Mouse (Mus musculus): Measurements from ENCODE around the gene Mapkapk3.

The Mapkapk3 gene

DNA sequence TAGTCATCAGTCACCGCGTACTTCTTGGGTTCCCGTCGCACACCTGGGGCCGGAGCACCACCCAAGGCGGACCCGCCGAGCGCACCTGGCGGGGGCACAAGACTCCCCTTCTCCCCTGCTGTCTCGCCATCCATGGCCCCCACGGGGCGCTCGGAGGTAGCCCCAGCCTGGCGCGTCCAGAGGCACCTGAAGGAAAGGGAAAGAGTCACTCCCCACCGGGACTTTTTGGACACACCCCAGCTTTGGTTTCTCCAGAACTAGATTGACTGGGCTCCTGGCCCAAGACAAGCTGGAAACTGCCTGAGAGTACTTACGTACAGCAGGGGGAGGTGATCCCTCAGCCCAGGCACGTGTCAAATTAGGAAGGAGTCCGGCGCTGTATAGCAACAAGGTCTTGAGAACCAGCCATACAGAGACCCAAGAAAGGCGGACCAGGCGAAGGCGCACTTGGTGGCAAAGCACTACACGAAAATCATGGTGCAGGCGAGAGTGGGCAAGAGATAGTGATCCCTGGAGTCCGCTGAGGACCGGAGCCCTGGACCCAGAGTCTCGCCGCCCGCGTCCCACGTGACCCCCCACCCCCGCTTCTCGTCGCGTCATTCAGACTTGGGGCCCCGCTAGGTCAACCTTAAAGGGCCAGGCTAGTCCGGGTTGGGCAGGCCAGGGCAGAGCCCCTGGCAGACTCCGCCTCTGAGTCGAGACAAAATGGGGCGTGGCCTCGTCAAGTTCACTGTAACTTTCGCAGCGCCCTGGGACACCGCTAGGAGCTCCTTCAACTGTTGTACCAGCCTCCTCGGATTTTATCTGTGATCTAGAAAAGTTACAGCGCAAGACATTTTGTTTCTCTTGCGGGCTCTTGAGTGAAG, at the start of gene Mapkapk3:
Gene Mapkapk3, minus strand, starts transcription at position 667 of the 866 bp plus-strand sequence.
- in situ Hi-C loops (cut with MseI, MboI), result loop anchor here (5.0 kb wide), 2 partner anchors 42 to 48 kb away; partner anchors contain the start of gene Hemk1 (in 1 of the 2)

DNA sequence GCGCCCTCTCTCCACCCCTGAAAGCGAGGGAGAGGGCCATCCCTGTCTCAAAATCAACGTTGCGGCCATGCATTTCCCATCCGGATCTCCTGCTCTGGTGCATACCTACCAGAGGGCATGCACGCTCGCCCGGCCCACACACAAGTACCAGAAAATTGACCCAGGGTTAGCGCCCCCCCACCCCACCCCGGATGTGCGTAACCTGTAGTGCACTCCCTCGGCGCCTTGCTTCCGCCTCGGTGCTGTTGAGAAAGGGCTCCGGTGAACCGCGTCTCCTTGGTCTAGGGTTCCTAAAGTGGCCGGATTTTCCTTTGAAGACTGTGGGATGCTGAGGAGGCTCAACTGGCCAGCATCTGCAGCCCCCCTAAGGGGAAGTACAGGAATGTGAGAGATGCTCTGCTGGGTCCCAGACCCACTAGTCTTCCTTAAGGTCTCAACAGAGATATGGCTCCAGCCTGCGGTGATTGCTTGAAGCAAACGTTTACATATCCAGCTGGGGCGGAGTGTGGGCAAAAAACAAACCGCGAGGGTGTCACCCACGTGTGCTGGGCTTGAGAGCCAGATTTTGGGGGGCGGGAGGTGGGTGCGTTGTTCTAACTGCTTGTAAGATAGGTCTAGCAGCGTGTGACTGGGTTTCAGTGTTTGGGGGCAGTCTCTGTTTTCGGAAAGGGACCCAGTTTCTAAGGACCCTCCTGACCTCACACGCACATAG, 48.7 kb upstream of the Mapkapk3 start, which contains the start of gene Hemk1:
Gene Hemk1, minus strand, starts transcription at position 179 of the 712 bp plus-strand sequence.
- in situ Hi-C loops (cut with MseI, MboI), result loop anchor here (5.0 to 10.0 kb wide), 3 partner anchors 41 to 94 kb away; partner anchors contain the start of gene Cish (in 1 of the 2)

DNA sequence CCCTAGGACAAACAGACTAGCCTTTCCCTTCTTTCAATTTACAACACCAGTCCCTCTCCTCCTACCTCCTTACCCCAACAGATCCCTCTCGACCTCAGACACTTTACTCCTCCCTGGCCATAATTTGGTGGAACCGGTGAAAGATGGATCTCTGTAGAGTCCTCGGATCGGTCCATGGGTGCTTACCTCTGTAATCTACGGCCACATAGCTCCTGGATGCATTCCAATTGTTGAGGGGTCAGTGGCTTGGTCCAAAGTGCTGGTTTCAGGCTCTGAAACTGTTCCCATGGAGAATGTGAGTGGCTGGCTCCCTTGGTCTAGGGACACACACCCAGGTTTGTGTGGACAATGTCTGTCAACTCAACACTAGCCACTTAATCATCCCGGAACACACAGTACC, 46.7 kb upstream of the Mapkapk3 start:
- in situ Hi-C loops (cut with MseI, MboI), result loop anchor here (5.0 to 10.0 kb wide), 3 partner anchors 39 to 92 kb away; partner anchors contain the start of gene Cish (in 1 of the 2)

DNA sequence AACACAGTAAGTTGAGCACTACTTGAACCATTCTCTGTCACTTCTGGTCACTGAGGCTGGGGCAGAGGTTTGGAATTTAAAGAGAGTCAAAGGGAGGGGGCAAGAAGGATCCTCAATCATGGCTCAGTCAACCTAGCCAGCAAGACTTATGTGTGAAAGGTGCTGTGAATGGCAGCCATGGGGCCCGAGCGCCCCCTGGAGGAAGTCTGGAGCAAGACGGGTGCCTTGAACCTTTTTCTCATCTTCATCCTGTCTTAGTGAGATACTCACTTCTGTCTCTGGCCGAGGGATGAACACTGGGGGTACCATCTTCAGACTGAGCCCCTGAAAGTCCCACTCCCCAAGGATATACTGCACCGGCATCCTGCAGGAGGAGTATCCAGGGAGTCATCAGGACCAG, 46.2 kb upstream of the Mapkapk3 start:
- in situ Hi-C loops (cut with MseI, MboI), result loop anchor here (5.0 to 10.0 kb wide), 3 partner anchors 39 to 91 kb away; partner anchors contain the start of gene Cish (in 1 of the 2)

DNA sequence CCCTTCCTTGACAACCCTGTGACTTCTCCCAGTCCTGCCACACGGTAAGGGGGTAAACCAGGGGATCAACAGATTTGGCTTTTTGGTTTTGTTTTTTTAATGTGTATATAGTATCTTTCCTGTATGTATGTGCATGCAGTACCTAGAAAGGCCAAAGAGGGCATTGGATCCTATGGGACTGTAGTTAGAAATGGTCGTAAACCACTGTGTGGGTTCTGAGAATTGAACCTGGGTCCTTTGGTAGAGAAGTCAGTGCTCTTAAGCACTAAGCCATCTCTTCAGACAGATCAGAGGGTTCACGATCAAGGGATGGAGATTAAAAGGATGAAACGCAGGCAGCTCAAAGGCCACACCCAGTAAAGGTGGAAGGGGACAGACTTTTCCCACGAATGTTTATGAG, 45.4 kb upstream of the Mapkapk3 start:
- in situ Hi-C loops (cut with MseI, MboI), result loop anchor here (5.0 to 10.0 kb wide), 3 partner anchors 38 to 90 kb away; partner anchors contain the start of gene Cish (in 1 of the 2)

DNA sequence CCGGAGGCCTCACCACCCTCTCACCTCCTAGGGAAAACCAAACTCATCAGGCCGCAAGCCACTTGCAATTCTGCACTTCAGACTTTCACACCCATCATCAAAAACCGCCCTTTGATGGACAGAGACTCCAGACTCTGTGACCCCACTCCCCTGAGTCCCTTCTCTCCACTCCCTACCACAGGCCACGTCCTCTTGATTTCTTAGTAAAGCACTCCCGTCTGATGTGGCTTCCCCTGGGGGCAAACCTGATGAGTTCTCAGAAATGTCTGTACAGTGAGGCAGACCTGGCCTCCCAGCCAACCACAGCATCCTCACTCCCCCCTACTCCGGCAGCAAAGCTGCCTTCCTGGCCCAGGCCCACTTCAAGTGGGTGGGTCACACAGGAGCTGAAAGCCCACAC, 44.7 kb upstream of the Mapkapk3 start:
- in situ Hi-C loops (cut with MseI, MboI), result loop anchor here in 1 of 2 experiments (10.0 kb wide), 1 partner anchor 90 kb away; no protein-coding TSS in a partner anchor

DNA sequence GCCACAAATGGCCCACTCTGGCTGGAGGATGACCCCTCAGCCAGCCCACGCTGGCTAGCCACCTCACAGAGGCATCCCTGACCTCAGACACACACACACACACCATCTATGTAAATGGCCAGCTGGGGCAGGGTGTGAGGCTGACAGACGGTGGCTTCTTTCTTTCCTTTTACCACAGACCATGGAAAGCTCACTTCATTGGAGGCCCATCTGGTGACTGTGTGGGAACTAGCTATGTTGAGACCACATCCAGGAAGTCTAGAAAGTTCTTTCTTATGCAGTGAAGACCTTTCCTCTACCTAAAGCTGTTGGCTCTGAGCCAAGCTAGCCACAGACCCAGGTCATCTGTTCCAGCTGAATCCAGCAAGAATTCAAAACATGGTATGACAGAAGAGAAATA, 44.0 kb upstream of the Mapkapk3 start:
- in situ Hi-C loops (cut with MseI, MboI), result loop anchor here in 1 of 2 experiments (10.0 kb wide), 1 partner anchor 89 kb away; no protein-coding TSS in a partner anchor

DNA sequence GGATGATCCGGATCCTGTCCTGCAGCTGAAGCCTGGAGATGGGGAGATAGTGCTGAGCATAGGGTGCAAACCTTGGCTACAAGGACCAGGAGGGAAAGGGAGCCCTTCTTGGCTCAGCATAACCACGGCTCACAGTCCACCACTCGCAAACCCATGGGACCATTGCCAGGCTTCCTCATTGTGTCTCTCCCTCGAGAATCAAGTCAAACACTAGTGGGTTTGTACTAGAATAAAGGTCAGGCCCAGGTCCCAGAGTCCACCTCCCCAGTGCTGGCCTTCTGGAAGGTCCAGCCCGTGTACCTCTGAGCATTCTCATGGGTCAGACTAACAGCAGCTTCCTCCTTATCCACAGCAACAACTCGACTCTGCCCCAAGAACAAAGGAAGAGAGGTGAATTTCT, 41.1 kb upstream of the Mapkapk3 start:
- in situ Hi-C loops (cut with MseI, MboI), result loop anchor here in 1 of 2 experiments (10.0 kb wide), 1 partner anchor 86 kb away; no protein-coding TSS in a partner anchor

DNA sequence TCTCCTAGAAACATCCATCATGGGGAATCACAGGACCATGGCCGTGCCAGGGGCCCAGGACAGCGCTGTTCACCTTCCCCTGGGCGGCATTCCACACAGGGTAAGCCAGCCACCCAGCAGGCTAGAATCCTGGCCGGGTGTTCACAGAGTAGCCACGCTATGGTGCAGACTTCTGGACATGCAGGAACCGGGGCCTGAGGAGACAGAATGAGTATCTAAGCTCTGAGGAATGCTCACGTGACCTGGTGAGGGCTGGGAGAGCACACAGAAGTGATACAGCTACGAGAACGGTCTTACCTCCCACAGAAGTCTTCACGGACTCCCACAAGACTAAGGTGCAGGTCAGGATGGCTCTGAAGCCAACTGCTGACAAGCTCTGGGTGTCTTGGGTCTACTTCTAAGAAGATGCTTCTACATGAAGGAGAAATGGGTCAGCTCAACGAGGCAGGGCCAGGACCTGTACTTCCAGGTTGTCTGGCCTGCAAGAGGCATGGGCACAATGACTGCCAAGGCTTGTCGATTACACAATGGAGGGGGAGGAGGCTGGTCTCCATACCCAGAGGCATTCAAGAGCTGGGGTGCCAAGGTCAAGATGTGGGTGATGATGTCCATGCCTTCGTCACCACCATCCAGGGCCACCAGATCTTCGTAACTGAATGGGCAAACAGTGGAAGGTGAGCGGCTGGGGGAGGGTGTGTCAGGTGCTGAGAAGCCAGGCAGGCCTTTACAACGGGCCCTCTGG, 38.4 kb upstream of the Mapkapk3 start:
- in situ Hi-C loops (cut with MseI, MboI), result no loop called here

DNA sequence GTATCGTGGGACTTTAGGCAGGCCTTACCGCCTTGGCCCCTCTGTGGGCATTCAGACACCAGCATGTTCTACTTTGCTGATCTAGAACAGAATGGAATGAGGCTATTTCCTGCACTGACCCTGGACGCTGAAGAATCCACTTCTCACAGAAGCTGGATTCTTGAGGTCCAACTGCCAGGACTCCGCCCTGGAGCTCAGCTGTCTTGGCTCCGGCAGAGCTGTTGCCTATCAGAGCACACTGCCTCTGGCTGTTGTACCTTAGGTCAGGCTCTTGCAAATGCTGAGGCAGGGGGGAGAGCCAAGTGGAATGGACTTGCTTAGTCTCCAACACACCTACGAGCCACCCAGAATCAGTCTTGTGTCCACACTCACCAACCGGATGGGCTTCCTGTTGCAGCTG, 36.2 kb upstream of the Mapkapk3 start:
- in situ Hi-C loops (cut with MseI, MboI), result no loop called here

DNA sequence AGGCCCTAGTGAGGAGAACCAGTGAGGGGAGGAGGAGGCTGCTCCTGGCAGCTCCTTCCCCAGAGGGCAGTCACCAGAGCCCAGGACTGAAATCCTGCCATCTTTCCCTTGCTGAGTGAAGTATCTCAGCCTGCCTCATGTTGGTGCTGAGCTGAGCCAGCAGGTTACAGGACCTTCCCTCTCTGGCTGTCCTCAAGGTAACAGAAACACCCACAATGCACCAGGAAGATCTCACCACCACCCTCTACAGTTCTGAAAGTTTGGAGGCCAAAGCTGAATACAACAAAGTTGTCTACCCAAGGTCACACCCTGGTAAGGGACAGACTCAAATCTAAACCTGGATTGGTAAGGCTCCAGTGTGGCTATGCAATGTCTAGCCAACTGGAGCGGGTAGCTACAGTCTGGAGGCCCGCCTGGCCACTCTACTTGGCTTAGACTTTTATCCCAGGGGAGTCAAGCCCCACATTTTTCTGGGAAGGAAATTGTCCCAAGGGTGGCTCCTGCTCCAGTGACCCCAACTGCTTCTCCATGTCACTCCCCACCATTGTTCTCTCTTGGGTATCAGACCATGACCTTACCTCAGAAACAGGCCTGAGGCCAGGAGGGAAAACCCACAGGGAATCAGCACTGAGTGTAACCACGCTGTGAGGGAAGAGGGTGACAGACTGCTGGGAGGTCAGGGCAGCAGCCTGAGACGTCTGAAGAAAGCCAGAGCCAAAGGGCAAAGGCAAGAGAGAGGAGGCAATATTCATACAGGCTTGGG, 35.3 kb upstream of the Mapkapk3 start:
- in situ Hi-C loops (cut with MseI, MboI), result no loop called here

DNA sequence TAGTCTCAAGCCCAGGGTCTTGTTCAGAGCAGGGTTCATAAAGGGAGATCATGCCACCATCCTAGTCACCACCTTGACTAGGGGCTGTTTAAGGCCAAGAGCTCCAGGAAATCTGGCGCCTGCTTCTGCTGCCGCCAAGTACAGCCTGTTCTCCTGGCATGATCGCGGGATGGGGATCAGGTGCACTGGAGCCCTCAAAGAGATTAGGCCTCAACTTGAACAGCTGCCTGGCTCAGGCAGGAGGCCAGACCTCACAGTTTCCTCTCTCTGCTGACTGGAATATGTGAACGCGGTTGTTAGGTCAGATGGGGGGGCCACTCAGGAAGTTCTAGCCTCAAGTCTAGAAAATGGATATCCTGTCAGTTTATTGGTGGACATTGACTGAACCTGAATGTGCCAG, 33.9 kb upstream of the Mapkapk3 start:
- in situ Hi-C loops (cut with MseI, MboI), result no loop called here

DNA sequence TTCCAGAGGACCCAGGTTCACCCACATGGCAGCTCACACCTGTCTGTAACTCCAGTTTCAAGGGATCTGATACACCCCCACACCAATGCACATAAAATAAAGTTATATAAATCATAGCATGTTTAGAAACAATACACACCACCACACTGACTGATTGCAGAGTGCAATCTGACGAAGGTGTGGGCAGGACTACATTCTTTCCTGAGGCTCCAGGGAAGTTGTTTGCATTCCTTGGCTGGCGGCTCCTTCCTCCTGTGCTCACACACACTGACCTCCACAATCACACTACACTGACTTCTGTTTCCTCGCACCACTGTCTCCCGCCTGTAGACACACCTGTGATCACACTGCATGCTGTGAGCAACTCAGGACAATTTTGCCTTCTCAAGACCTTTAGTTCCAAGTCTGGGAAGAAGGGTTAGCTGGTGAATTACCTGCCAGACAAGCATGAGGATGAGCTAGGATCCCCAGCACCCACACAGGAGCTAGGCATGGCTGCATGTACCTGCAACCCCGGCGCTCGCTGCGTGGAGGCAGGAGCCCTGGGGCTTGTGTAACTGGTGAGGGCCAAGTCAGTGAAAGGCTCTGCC, 32.9 kb upstream of the Mapkapk3 start:
- in situ Hi-C loops (cut with MseI, MboI), result no loop called here

DNA sequence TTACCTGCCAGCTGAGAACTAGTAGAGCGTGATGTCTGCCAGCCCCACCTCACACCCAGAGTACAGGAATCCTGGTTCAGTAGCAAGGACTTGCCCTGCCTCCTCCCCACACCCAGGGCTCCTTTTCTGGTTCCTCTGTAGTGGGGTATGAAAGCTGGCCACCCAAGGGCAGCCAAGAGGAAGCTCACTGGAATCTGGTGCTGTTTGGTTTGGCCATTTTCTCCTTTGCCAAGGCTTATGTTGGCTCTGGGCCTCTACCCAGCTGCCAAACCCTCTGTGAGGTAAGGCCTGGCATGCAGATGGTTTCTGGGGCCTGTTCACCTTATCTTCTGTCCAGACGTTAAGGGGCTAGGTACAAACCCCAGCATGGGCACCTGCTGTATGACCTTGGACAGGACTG, 26.1 kb upstream of the Mapkapk3 start:
- in situ Hi-C loops (cut with MseI, MboI), result no loop called here

DNA sequence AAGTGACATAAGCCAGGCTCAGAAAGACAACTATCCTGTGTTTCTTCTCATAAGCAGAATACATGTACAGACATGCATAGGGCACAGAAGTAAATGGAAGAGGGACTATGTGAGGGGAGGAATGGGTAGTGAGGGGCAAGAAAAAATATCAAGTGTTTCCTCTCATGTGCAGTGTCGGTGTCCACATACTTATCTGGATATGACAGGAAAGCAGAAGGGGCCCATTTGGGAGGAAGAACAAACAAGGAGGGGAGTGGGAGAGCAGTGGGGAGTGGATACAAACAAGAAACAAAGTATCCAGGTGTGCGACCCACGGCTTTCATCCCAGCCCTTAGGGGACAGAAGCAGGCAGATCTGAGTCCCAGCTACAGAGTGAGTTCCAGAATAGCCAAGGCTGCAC, 24.2 kb upstream of the Mapkapk3 start:
- in situ Hi-C loops (cut with MseI, MboI), result no loop called here

DNA sequence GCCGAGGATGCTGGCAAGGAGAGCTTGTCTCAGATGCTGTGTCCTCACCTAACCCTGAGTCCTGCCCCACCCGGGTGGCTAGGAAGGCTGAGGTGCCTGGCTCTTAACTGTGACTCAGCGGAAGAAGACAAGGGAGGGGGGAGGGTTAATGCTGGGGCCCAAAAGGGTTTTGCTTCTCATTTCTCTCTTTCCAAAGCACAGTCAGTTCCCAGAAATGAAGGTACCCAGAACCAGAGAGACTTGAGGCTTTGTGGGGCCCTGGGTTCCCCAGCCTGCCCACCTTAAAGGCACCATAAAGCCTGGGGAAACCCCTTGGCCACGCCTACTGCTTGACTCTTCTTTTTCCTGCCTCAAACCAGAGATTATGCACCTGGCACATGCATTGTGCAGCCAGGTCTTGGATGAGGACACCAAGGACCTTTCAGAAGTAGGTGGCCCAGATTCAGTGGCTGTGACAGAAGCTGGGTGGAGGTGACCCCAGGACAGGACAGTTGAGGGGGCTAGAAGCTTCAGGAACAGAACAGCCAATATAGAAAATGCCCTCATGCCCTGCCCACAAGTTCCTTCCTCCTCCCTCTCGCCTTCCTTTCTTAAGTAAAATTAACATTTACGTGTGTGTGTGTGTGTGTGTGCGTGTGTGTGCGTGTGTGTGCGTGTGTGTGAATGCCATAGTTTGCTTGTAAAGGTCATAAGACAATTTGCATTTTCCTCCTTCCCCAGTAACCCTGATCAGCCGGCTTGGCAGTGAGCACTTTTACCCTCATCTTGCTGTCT, 23.3 kb upstream of the Mapkapk3 start:
- in situ Hi-C loops (cut with MseI, MboI), result no loop called here

DNA sequence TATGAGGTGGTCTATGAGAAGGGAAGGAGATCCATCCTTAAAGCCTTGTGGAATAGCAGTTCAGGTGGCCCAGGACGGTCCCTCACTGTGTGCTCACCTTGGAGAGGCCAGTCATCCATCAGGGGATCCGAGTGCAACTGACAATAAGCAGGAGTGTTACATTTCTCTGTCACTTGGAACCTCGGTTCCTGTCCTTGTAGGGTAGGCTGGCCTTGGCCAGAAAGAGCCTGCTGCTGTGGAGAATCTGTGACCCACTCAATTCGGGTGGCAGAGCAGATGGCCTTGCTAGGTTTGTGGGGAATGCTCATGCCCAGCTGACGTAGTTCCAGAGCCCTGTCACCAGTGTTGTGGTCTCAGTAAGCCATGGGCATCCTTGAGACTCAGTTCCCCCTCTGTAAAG, 19.9 kb upstream of the Mapkapk3 start:
- in situ Hi-C loops (cut with MseI, MboI), result no loop called here

DNA sequence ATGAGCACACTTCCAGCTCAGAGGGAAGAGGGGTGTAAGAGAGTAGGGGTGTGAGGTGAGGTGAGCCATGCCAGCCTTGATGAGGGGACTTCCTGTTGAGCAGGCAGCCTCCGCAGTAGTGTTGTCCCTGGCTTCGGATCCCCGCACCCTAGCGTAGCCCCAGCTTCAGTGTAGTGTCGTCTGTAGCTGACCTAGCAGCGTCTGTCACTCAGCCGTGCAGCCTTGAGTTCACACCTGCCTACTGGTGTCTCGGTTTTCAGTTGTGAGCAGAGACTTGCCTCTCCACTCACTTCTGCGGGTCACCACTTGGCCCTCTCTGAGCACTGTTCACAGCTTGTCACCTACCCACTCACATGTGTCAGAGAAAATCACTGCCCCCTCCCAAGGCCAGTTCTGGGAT, 19.5 kb upstream of the Mapkapk3 start:
- in situ Hi-C loops (cut with MseI, MboI), result no loop called here

DNA sequence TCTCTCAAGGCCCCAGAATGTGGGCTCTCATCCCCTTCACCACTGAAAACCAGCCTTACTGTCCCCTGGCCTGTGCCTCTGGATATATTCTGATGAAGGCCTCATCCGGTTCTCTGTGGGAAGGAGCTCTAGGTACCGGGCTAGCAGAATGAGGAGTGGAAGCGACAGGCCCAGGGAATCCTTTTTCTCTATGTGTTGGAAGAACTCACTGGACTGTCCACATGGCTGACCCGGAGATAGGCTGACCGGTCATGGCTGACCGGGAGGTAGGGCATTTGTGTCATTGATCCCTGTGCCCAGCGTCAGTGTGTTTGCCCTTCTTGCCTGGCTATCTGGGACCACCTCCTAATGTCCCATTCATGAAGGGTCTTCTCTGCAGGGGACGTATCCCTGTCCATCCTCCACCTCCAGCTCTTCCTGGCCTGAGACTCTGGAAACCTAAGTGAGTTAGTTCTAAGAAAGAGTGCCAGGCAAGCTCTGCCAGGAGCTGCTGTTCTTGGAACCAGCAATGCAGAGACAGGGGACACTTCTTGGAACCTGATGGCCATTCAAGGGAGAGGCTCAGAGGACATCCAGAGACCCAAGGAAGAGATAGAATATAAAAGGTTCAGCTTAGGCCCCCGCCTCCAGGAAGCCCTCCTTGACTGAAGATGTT, 18.8 kb upstream of the Mapkapk3 start:
- in situ Hi-C loops (cut with MseI, MboI), result no loop called here
